Mouse (Mus musculus): ENCODE measurements around the gene Gm49361.

DNA sequence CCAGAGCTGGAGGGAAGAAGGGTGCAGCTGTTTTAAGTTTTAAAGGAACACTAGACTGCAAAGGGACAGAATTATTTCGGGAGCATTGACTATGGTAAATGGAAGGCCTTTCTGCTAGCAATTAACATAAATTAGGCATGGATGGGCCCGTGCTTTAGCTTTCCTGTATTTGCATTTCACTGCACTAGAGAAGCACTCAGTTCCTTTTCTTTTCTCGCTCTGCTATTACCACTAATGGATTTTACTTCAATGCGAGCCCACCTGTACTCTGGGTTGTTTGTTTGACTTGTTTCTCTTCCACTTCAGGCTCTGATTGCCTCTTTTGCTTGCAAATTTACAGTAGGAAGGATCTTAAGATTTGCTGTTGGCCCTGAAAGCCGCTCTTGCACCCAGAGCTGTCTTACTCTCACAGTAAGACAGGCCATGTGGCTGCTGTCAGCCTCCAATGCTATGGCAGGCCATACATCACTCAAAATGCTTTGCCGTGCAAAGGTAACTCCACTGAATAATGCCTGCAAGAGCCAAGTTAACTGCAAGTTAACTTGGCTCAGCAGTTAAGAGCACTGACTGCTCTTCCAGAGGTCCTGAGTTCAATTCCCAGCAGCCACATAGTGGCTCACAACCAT is 13.1 kb downstream of the Gm49361 start:
- TF ChIP-seq EP300 (IDR thresholded peaks at IDR 0.05; ENCODE audit: insufficient read depth, low read depth, low read length) (no peak), CTCF (IDR thresholded peaks at IDR 0.05) (no peak)
